Mouse (Mus musculus): ENCODE data around the gene Nudt8. TPM values are rescaled to one million over a fixed set of nuclear protein-coding genes. Genes with fewer than 3 reads are reported as not detected.

Gene Nudt8
- polyA plus RNA-seq, 1 experiment from 2014 or later = 22.3 TPM

DNA sequence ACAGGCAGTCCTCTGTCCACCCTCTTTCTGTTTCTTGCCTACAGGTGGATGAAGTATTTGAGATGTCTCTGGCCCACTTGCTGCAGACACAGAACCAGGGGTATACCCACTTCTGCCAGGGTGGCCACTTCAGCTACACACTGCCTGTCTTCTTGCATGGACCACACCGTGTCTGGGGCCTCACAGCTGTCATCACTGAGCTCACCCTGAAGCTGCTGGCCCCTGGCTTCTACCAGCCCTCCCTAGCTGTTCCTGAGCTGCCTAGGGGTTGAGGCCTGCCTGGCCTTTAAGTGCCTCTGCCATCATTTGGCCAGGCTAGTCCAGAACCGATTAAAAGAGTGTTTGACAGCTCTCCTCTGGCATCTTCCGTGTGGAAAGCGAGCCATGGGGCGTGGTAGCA lies 1.4 kb downstream of the Nudt8 start:
- ATAC-seq (ENCODE audit: low FRiP score) = no peak
- H3K9ac ChIP-seq = peak overlapping the region; percentile 95
- H3K9me3 ChIP-seq = no peaks in the 10 kb centered on the region

DNA sequence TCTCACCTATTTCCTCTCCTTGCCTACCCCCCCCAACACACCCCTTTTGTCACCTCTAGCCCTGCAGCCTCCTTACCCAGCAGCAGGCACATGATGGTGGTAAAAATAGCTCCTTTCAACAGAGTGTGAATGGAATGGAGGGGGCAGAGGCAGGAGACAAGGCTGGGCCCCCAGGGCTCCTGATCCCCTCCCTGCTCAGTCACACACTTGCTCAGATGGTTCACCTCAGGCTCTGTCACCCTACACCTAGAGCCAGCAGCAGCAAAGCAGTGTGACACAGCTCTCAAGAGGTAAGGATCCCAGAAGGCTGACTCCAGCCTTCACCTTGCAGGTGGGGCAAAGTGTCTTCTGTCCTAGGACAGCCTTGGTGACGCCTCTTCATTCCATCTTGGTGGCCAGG lies 2.7 kb downstream of the Nudt8 start, which contains the start of gene Doc2g:
Doc2g (plus strand) TSS at position 202 of the 400 bp plus-strand sequence.
- Histone ChIP-seq H3K4me2 (no peak within 1 kb of the TSS), H3K4me1 (replicated peaks) (peaks cover 19% of the 10 kb centered on the region), H3K27ac (no peak within 1 kb of the TSS), H3K4me3 (no peak within 1 kb of the TSS), H3K9ac (no peak within 1 kb of the TSS), H3K27me3 (no peaks in the 10 kb centered on the region; the same call in 1 of the 2 replicates), H3K36me3 (peaks cover 33% of the 10 kb centered on the region), H3K9me3 (no peaks in the 10 kb centered on the region)
- WGBS = 70% methylated on average over 1 of the region's 1 CpGs
- ATAC-seq (ENCODE audit: low FRiP score) = no peak

More for the DNA sequence above, 1.4 kb downstream of the Nudt8 start:
- peaks cover 19% of the 10 kb centered on the region for H3K4me1 ChIP-seq (replicated peaks)
- 0 out of 2 replicates have a peak overlapping the region, but pooled peaks have one; percentile 98 for H3K27ac ChIP-seq
- peaks cover 20% of the 10 kb centered on the region for H3K36me3 ChIP-seq
- H3K4me3 ChIP-seq = peak overlapping the region; percentile 69
- 91% methylated on average over 5 of the region's 5 CpGs for WGBS
- peak overlapping the region; percentile 86 for H3K4me2 ChIP-seq
- H3K27me3 ChIP-seq = no peaks in the 10 kb centered on the region; the same call in 1 of the 2 replicates

DNA sequence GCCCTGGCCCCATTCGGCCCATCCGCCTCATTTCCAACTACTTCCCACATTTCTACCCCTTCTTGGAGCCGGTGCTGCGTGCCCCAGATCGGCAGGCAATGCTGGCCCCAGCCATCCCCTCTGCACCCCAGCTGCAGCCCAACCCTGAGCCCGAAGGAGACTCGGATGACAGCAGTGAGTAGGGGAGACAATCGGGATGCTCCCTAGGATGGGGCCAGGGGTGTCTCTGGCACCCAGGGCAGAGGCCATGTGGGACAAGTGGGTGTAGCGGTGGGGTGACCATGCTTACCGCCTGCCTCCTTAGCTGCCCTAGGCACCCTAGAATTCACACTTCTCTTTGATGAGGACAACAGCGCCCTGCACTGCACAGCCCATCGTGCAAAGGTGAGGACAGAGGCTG lies 3.3 kb downstream of the Nudt8 start:
- peaks cover 39% of the 10 kb centered on the region for H3K36me3 ChIP-seq
- WGBS = 84% methylated on average over 12 of the region's 12 CpGs
- ATAC-seq (ENCODE audit: low FRiP score) = no peak
- peaks cover 19% of the 10 kb centered on the region for H3K4me1 ChIP-seq (replicated peaks)
- H3K4me2 ChIP-seq = no peak overlapping the region
- H3K27me3 ChIP-seq = no peaks in the 10 kb centered on the region; the same call in 1 of the 2 replicates
- H3K4me3 ChIP-seq = no peak overlapping the region
- H3K27ac ChIP-seq = no peak overlapping the region
- H3K9ac ChIP-seq = no peak overlapping the region
- H3K9me3 ChIP-seq = no peaks in the 10 kb centered on the region

DNA sequence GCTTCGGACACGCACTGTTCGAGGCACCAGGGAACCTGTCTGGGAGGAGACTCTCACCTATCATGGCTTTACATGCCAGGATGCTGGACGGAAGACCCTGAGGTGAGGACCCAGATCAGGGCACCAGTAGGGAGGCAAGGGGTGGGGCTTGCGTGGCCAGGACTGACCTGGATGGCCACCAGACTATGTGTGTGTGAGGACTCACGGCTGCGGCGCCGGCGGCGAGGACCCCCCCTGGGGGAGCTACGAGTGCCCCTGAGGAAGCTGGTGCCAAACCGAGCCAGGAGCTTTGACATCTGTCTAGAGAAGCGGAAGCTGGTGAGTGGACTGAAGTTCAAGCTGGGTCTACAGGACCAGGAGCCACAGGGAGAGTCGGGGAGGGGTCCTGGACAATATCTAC lies 4.0 kb downstream of the Nudt8 start:
- no peak for ATAC-seq (ENCODE audit: low FRiP score)
- no peaks in the 10 kb centered on the region for H3K9me3 ChIP-seq
- H3K9ac ChIP-seq = no peak overlapping the region
- no peak overlapping the region for H3K4me3 ChIP-seq
- 88% methylated on average over 15 of the region's 15 CpGs for WGBS
- no peaks in the 10 kb centered on the region; the same call in 1 of the 2 replicates for H3K27me3 ChIP-seq
- H3K4me1 ChIP-seq (replicated peaks) = peaks cover 19% of the 10 kb centered on the region
- no peak overlapping the region for H3K27ac ChIP-seq
- no peak overlapping the region for H3K4me2 ChIP-seq
- H3K36me3 ChIP-seq = peaks cover 46% of the 10 kb centered on the region

DNA sequence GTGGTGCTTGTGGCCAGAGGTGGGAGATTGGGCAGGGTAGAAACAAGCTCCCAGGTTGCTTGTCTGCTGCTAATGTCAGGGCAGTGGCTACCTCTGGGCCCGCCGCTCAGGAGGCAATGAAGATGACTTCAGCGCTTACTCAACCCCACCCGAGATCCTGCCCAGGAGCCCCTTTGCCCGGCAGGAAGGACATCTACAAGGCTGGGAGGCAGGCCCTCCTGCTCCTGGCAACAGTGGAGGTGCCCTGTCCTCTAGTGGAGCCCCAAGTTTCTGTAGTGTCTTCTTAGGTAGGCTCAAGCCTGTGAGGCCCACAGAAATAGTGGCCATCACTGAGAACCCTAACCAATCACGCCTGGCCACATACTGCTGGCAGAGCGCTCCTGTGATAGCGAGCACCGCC lies 4.7 kb downstream of the Nudt8 start:
- H3K4me2 ChIP-seq = no peak overlapping the region
- H3K9ac ChIP-seq = no peak overlapping the region
- H3K9me3 ChIP-seq = no peaks in the 10 kb centered on the region
- no peak overlapping the region for H3K4me3 ChIP-seq
- 92% methylated on average over 9 of the region's 9 CpGs for WGBS
- no peak for ATAC-seq (ENCODE audit: low FRiP score)
- no peak overlapping the region for H3K27ac ChIP-seq
- peaks cover 53% of the 10 kb centered on the region for H3K36me3 ChIP-seq
- no peaks in the 10 kb centered on the region for H3K27me3 ChIP-seq
- H3K4me1 ChIP-seq (replicated peaks) = peaks cover 13% of the 10 kb centered on the region

DNA sequence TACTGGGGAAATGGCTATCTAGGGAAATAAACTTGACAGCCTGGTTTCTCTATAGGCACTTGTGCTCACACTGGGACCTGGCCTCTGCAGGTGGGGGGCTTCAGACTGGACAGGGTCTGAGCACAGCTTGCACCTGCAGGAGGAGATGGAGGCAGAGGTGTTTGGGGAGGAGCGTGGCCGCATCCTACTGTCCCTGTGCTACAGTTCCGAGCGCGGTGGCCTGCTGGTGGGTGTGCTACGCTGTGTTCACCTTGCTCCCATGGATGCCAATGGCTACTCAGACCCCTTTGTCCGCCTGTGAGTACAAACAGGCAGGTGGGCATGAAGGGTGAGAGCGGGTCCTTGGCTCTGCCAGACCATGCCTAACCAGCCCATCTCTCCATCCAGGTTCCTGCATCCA lies 5.6 kb downstream of the Nudt8 start:
- Histone ChIP-seq H3K9me3 (no peaks in the 10 kb centered on the region), H3K9ac (no peak overlapping the region), H3K27ac (no peak overlapping the region), H3K27me3 (no peaks in the 10 kb centered on the region), H3K4me1 (replicated peaks) (peaks cover 13% of the 10 kb centered on the region), H3K36me3 (peaks cover 59% of the 10 kb centered on the region), H3K4me2 (no peak overlapping the region), H3K4me3 (no peak overlapping the region)
- WGBS = 97% methylated on average over 8 of the region's 8 CpGs
- ATAC-seq (ENCODE audit: low FRiP score) = no peak

DNA sequence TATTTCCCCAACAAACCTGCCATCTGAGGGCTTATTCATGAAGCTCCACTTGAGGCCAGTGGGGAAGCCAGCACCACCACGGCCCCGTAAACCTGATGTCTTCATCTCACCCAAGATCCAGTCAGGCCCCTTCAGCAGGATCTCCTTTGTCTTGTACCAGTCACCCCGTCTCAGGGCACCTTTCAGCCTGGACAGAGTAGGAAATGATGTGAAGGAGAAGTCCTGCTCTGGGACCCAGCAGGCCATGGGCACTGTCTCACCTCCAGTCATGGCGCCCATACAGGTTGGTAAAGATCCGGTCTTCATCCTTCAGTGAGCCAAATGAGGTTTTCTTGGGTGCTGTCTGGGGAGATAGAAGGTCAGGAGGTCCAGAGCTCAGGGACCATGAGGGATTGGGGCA lies 10.7 kb downstream of the Nudt8 start:
- Histone ChIP-seq H3K4me1 (replicated peaks) (peaks cover 14% of the 10 kb centered on the region), H3K9me3 (no peaks in the 10 kb centered on the region), H3K27ac (no peak overlapping the region), H3K36me3 (peaks cover 48% of the 10 kb centered on the region), H3K27me3 (no peaks in the 10 kb centered on the region), H3K4me3 (no peak overlapping the region), H3K4me2 (peak overlapping the region; percentile 75; the same call in 1 of the 2 replicates), H3K9ac (no peak overlapping the region)
- 97% methylated on average over 5 of the region's 5 CpGs for WGBS
- ATAC-seq (ENCODE audit: low FRiP score) = no peak

DNA sequence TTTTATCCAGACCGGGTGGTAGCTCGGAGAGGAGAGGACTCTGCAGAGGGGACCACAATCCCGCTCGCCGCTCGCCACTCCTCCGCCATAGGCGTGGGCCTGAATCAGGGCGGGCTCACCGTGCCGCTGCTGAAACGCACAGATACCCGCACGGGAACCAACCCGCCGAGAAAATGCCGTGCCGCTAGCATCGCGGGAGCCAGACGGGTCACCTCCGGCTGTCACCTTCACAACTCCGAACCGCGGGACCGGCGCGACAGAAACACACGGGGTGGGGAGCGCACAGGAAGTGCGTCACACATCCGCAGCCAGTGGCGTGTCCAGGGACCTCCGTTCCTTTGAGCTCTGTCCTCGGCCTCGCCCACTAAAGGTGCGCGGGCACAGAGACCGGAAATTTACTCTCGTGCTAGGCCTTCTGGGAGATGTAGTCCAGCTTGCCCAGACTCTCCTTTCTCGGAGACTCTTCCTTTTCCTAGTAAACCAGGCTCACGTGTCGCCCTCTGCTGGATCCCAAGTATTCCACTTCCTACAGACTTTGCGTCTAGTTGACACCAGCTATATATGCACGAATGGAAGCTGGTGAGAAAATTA lies 12.1 kb downstream of the Nudt8 start, which contains the start of gene Ndufv1:
Ndufv1 (minus strand) TSS at position 375 of the 591 bp plus-strand sequence.
- no peaks in the 10 kb centered on the region for H3K9me3 ChIP-seq
- peaks cover 14% of the 10 kb centered on the region for H3K4me1 ChIP-seq (replicated peaks)
- peak within 1 kb of the TSS; percentile 75 for H3K4me2 ChIP-seq
- H3K4me3 ChIP-seq = peak within 1 kb of the TSS; percentile 80
- H3K27ac ChIP-seq = peak within 1 kb of the TSS; percentile 79
- H3K27me3 ChIP-seq = no peaks in the 10 kb centered on the region
- WGBS = under 1% methylated on average over 45 of the region's 45 CpGs
- peaks cover 33% of the 10 kb centered on the region for H3K36me3 ChIP-seq
- peak; percentile 100 for ATAC-seq (ENCODE audit: low FRiP score)
- H3K9ac ChIP-seq = peak within 1 kb of the TSS; percentile 88

DNA sequence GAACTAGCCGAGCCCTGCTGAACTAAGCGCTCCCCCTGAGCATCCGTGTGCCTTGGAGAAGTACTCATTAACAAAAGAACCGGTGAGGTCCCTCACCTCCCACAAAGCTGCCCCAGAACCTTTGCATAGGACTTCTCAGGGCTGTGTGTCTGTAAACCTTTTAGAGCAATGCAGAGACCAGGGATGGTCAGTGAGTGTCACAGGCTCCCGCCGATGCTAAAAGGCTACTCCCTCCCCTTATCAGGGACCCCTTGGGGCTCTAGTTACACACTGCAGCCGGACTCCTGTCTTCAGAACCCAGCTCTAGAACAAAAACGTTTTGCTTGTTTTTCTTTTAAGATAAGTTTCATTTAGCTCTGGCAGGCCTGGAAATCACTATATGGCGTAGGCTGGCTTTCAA lies 12.7 kb downstream of the Nudt8 start:
- peaks cover 14% of the 10 kb centered on the region for H3K4me1 ChIP-seq (replicated peaks)
- WGBS = 24% methylated on average over 9 of the region's 9 CpGs

DNA sequence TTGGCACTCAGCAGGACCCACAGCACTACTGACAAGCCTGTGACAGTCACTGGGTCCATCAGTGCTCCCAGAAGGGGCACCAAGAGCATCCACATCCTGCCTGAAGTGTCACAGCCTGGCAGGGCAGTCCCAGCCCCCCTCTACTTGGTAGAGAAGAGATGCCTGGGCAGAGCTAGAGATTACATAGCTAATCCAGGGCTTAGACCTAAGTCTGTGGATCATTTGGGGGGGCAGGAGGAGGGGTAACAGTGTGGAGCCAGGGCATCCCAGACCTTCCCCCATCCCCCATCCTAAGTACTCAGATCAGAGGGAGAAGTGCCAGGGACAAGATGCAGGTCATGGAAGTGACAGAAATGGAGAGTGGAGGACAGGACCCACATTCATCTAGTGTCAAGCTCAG lies 14.4 kb downstream of the Nudt8 start:
- Histone ChIP-seq H3K4me3 (no peak overlapping the region), H3K27me3 (peaks cover 4% of the 10 kb centered on the region; the same call in 1 of the 2 replicates), H3K27ac (no peak overlapping the region), H3K9ac (no peak overlapping the region), H3K36me3 (peaks cover 10% of the 10 kb centered on the region), H3K4me1 (replicated peaks) (peaks cover 18% of the 10 kb centered on the region), H3K9me3 (no peaks in the 10 kb centered on the region), H3K4me2 (no peak overlapping the region)
- no peak for ATAC-seq (ENCODE audit: low FRiP score)

More for the DNA sequence above, 12.7 kb downstream of the Nudt8 start:
- no peak; the same call in 1 of the 2 replicates for ATAC-seq (ENCODE audit: low FRiP score)
- Histone ChIP-seq H3K9me3 (no peaks in the 10 kb centered on the region), H3K4me2 (peak overlapping the region; percentile 41), H3K27me3 (no peaks in the 10 kb centered on the region), H3K9ac (no peak overlapping the region), H3K36me3 (peaks cover 28% of the 10 kb centered on the region), H3K4me3 (peak overlapping the region; percentile 80), H3K27ac (no peak overlapping the region)

DNA sequence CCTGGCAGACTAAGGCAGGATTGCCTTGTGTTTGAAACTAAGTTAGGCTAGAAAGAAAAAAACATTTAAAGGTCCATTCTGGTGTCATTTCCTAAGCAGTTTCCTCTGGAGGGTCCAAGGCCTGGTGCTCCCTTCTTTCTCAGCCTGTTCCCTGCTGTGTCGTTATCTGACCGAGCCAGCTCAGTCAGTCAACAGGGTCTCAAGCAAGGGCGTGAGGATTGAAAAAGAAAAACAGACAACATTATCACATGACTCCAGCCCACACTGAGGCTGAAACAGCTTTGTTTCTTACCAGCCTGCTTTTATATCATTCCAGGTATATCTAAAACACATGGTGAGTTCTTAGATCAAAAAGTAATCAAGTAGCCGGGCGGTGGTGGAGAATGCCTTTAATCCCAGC lies 15.3 kb downstream of the Nudt8 start:
- ATAC-seq (ENCODE audit: low FRiP score) = no peak
- WGBS = 68% methylated on average over 5 of the region's 5 CpGs
- no peak overlapping the region for H3K9ac ChIP-seq
- no peak overlapping the region for H3K4me2 ChIP-seq
- no peak overlapping the region for H3K4me3 ChIP-seq
- no peaks in the 10 kb centered on the region for H3K9me3 ChIP-seq
- peaks cover 18% of the 10 kb centered on the region for H3K4me1 ChIP-seq (replicated peaks)
- H3K27ac ChIP-seq = no peak overlapping the region
- peaks cover 4% of the 10 kb centered on the region; the same call in 1 of the 2 replicates for H3K27me3 ChIP-seq
- H3K36me3 ChIP-seq = peaks cover 3% of the 10 kb centered on the region; the same call in 1 of the 2 replicates

DNA sequence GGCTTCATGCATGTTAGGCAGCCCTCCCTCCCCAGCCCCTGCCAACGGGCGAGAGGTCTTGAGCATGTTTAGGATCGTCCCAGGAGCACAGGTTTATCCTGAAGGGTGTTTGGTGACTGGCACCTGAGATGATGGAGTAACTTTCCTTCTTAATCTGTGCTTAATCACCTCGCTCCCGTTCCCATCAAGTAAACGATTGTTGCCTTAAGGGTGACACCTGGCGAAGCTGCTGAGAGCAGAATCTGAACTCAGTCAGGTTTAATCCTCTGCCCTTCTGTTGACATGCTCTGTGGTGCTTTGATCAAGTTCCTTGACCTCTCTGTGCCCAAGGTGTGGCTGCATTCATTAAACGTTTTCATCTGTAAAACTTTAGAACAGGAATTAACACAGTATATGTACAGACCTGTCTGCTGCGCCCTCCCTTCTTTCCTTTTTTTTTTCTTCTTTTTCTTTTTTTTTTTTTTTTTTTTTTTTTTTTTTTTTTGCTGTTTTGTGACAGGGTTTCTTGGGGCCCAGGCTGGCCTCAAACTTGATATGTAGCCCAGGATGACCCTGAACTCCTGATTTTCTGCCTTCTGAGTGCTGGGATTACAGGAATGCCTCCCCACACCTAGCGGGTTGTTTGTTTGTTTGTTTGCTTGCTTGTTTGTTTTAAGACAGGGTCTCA lies 17.7 kb downstream of the Nudt8 start:
- Histone ChIP-seq H3K27me3 (peaks cover 4% of the 10 kb centered on the region; the same call in 1 of the 2 replicates), H3K27ac (no peak overlapping the region), H3K9ac (no peak overlapping the region), H3K9me3 (no peaks in the 10 kb centered on the region), H3K36me3 (no peaks in the 10 kb centered on the region), H3K4me3 (no peak overlapping the region), H3K4me1 (replicated peaks) (0 out of 2 replicates have a peak, but pooled peaks cover 4% of the 10 kb centered on the region), H3K4me2 (no peak overlapping the region)
- no peak for ATAC-seq (ENCODE audit: low FRiP score)
- 74% methylated on average over 10 of the region's 10 CpGs for WGBS

Measured in hindbrain, embryonic 13.5 days (tissue).